Mouse (Mus musculus): ENCODE results near the gene Cldn15.

Cldn15 gene

GRCm38 (mm10) chr5:136979762-136980161 lies 13.3 kb downstream of the Cldn15 start:
- intact Hi-C loops (cut with DNase I) = no loop called here

- intact Hi-C loops (cut with DNase I) = no loop called here
Observed at GRCm38 (mm10) chr5:136980974-136981373, 14.6 kb downstream of the Cldn15 start.

GRCm38 (mm10) chr5:136982338-136982930 lies 16.0 kb downstream of the Cldn15 start:
- intact Hi-C loops (cut with DNase I) = no loop called here

GRCm38 (mm10) chr5:136984828-136985227 lies 18.4 kb downstream of the Cldn15 start:
- intact Hi-C loops (cut with DNase I) = no loop called here

GRCm38 (mm10) chr5:136986695-136987137 lies 20.3 kb downstream of the Cldn15 start, which contains the start of gene Plod3:
Gene Plod3 (plus strand): TSS chr5:136987019.
- intact Hi-C loops (cut with DNase I) = no loop called here

- intact Hi-C loops (cut with DNase I) = no loop called here
Observed at GRCm38 (mm10) chr5:136987138-136987933, 20.9 kb downstream of the Cldn15 start.

- intact Hi-C loops (cut with DNase I) = no loop called here
Observed at GRCm38 (mm10) chr5:136987934-136988271, 21.5 kb downstream of the Cldn15 start, which contains the start of gene Znhit1. Gene Znhit1 (minus strand): TSS chr5:136988021.

GRCm38 (mm10) chr5:136988420-136988819 lies 22.0 kb downstream of the Cldn15 start:
- intact Hi-C loops (cut with DNase I) = no loop called here

GRCm38 (mm10) chr5:136989801-136990200 lies 23.4 kb downstream of the Cldn15 start:
- intact Hi-C loops (cut with DNase I) = no loop called here

- intact Hi-C loops (cut with DNase I) = no loop called here
Observed at GRCm38 (mm10) chr5:136999449-136999848, 33.0 kb downstream of the Cldn15 start.

- intact Hi-C loops (cut with DNase I) = no loop called here
Observed at GRCm38 (mm10) chr5:137000612-137001011, 34.2 kb downstream of the Cldn15 start.

GRCm38 (mm10) chr5:137007276-137007675 lies 40.9 kb downstream of the Cldn15 start:
- intact Hi-C loops (cut with DNase I) = no loop called here

GRCm38 (mm10) chr5:137009988-137010387 lies 43.6 kb downstream of the Cldn15 start:
- intact Hi-C loops (cut with DNase I) = loop anchor here (5.0 kb wide), 1 partner anchor 92 kb away; no protein-coding TSS in a partner anchor

- intact Hi-C loops (cut with DNase I) = loop anchor here (5.0 kb wide), 1 partner anchor 90 kb away; no protein-coding TSS in a partner anchor
Observed at GRCm38 (mm10) chr5:137012401-137012950, 46.1 kb downstream of the Cldn15 start.

GRCm38 (mm10) chr5:137015913-137016312 lies 49.5 kb downstream of the Cldn15 start:
- intact Hi-C loops (cut with DNase I) = no loop called here

- intact Hi-C loops (cut with DNase I) = loop anchor here (2.0 kb wide), 1 partner anchor 82 kb away; no protein-coding TSS in a partner anchor
Observed at GRCm38 (mm10) chr5:137024318-137024717, 57.9 kb downstream of the Cldn15 start.

GRCm38 (mm10) chr5:137025132-137025531 lies 58.7 kb downstream of the Cldn15 start:
- intact Hi-C loops (cut with DNase I) = loop anchor here (2.0 kb wide), 1 partner anchor 82 kb away; no protein-coding TSS in a partner anchor

Small RNA genes within 50 kb of the gene (microRNA-seq; reads per million reads assigned to microRNA genes)
- 19.4 to 24.2 reads per million in 2 experiments for gene Mir702
